Mouse (Mus musculus): ENCODE measurements around the gene Tsc22d1.

Tsc22d1 gene

GRCm38 (mm10) chr14:76432816-76433215, 18.1 kb downstream of the Tsc22d1 start:
- in situ Hi-C loops (cut with MboI; ENCODE audit: unreplicated experiment in 2 of 2) = no loop called here

- in situ Hi-C loops (cut with MboI; ENCODE audit: unreplicated experiment in 2 of 2) = no loop called here
Observed at GRCm38 (mm10) chr14:76442160-76442559, 27.4 kb downstream of the Tsc22d1 start.

DNA sequence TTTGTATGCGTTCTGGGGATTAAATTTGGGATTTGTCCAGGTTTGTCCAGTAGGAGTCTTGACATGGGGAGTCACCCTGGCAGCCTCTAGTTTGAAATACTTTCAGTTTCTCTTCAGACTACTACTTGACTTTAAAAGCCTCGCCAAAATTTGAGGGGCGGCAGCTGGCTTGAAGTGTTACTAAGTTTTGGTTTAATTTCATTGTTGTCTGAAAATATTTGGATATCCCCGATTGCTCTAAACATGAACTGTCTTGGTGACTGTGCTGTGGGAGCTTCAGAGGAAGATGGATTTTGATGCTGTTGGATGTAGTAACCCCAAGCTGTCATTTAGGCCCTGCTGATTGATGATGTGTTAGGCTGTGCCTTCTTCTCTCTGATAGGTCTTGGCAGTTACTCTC, 34.2 kb downstream of the Tsc22d1 start:
- in situ Hi-C loops (cut with MboI; ENCODE audit: unreplicated experiment in 2 of 2) = no loop called here

DNA sequence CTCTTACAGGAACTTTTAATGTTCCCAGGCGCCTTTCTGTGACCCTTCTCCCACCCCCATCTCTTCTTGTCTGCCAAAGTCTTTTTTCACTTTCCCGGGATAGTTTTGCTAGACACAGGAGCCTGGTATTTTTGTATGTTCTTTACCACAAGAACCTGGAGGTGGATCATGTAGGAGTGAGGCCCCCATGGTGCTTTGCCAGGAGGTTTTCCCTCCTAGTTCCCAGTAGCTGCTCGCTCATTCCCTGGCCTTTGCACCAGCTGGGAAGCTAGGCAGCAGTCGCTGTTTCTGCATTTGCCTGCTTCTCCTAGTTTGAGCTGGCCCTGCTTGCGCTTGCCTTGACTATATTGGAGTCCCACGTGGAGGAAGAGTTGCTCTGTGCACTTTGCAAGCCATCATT, 36.2 kb downstream of the Tsc22d1 start:
- in situ Hi-C loops (cut with MboI; ENCODE audit: unreplicated experiment in 2 of 2) = no loop called here

DNA sequence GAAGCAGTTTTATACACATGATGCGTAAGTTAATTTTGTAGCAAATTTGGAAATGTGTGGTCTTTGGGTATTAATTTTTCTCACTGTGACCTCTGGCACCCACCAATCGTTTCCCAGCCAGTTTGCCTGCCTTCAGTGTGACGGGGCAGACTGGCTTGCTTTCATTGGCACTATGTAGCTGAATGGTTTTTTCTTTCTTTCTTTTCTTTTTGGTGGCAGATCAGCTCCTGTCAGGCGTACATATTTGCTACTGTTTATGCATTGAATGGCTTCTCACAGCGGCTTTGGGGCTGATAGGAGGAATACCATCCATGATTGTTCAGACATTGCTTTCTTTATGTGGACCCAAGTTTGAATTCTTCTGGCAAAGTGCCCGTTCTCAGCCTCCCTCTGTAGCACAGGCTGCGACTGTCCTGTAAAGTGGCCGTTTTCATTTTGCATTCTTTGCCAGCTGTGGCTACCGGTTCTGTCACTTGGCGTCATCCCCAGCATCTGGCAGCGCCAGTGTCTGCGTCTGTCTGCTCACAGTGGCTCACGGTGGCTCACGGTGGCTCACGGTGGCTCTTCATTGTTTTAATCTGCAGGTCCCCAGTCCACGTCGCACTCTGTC, 38.1 kb downstream of the Tsc22d1 start:
- in situ Hi-C loops (cut with MboI; ENCODE audit: unreplicated experiment in 2 of 2) = no loop called here

- in situ Hi-C loops (cut with MboI; ENCODE audit: unreplicated experiment in 2 of 2) = no loop called here
Observed at GRCm38 (mm10) chr14:76454673-76455072, 39.9 kb downstream of the Tsc22d1 start.

GRCm38 (mm10) chr14:76455159-76455558, 40.4 kb downstream of the Tsc22d1 start:
- in situ Hi-C loops (cut with MboI; ENCODE audit: unreplicated experiment in 2 of 2) = no loop called here

GRCm38 (mm10) chr14:76457696-76458095, 42.9 kb downstream of the Tsc22d1 start:
- in situ Hi-C loops (cut with MboI; ENCODE audit: unreplicated experiment in 2 of 2) = no loop called here

DNA sequence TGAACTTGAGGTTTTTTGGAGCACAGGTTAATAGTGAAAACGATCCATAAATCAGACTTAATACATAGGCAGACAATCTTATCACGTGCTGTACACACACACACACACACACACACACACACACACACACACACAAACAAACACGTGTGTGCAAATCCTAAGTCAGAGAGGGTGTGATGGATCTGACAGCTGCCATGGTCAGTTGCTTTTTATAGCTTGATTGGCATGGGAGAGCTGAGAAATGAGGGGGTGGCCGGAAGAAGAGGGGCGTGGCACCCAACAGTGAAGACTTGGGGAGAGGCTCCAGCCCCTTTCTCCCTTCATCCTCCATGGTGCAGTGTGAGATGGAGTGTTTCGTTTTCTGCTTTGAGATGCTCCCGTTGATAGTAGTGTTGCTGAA, 45.4 kb downstream of the Tsc22d1 start:
- in situ Hi-C loops (cut with MboI; ENCODE audit: unreplicated experiment in 2 of 2) = no loop called here

- in situ Hi-C loops (cut with MboI; ENCODE audit: unreplicated experiment in 2 of 2) = no loop called here
Observed at GRCm38 (mm10) chr14:76461182-76461775, 46.5 kb downstream of the Tsc22d1 start.

DNA sequence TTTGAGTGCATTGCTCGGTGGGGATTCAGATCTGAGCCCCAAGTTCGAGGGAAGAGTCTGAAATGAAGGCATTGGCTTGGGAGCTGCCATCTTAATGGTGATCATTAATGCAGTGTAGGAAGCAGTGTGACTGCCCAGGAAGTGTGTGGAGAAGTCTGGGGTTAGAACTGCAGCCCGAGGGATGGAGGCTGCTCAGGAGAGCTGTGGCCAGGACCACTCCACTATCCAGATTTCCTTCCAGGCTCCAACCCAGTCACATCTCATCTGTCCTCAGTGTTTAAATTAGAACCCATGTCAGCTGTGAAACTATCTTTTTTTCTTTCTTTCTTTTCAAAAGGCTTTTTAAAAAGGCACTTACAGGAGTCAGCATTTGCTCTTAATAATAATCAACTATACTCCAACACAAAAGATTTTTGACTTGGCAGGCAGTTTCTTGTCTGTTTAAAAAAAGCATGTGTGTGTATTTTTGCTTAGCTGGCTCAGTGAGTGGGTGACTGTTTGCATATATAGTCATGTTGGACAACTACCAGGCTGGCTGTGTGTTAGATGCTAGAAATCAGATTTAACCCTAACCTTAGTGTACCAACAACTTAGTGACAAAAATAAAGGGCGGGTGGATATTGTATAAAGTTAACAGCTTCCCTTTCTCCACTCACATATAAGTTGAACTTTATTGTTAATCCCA, 48.8 kb downstream of the Tsc22d1 start:
- in situ Hi-C loops (cut with MboI; ENCODE audit: unreplicated experiment in 2 of 2) = no loop called here

GRCm38 (mm10) chr14:76464967-76465366, 50.2 kb downstream of the Tsc22d1 start:
- in situ Hi-C loops (cut with MboI; ENCODE audit: unreplicated experiment in 2 of 2) = no loop called here

DNA sequence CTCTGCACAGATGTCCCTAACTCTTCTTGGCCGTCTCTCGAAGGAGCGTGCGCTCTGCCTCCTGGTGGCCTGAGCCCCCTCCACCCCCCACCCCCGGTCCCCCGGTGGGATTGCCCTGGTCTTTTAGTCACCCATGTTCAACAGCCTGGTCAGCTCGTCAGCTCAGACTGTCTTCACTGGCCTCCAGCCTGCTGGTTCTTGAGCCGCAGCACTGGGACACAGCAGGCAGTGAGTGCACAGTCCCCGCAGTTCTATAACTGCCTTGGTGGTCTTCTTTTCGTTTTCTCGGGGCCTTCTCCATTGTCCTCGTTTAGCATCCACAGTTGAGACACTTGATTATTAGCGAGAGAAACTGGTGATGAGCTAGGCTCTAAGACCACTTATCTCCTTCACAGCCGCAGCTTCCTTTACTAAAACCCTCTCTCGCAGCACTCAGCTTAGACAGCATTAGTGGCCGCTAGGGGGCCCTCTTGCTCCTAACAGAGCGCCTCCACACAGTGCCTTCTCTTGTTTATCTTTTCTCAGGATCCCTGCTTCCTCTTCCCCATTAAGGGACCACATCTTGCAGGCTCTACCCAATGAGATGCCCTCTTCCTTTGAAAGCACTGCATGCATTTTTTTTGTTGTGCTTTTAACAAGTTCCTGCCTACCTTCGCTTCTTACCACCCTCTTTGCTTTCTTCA, 52.0 kb downstream of the Tsc22d1 start:
- in situ Hi-C loops (cut with MboI; ENCODE audit: unreplicated experiment in 2 of 2) = no loop called here

DNA sequence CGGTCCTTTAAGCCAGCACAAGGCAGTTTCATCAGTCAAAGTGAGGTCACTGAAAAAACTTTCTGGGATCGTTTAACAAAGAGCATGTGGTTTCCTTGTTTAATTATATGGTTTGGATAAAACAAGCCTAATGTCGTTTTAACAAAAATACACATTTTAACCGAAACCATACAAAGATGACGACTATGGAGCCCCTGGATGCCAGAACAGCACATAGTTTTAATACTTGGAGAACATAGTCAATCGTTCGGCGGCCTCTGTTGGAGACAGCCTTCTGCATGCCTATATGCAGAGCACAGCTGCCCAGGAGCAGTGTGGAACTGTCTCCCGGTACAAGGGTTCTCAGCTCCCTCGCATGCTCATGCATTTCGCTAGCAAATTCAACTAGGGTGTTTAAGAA, 53.2 kb downstream of the Tsc22d1 start:
- in situ Hi-C loops (cut with MboI; ENCODE audit: unreplicated experiment in 2 of 2) = no loop called here

- in situ Hi-C loops (cut with MboI; ENCODE audit: unreplicated experiment in 2 of 2) = loop anchor here (5.0 to 10.0 kb wide), 3 partner anchors 339 to 594 kb away; no protein-coding TSS in a partner anchor
Observed at GRCm38 (mm10) chr14:76471301-76471700, 56.5 kb downstream of the Tsc22d1 start.

DNA sequence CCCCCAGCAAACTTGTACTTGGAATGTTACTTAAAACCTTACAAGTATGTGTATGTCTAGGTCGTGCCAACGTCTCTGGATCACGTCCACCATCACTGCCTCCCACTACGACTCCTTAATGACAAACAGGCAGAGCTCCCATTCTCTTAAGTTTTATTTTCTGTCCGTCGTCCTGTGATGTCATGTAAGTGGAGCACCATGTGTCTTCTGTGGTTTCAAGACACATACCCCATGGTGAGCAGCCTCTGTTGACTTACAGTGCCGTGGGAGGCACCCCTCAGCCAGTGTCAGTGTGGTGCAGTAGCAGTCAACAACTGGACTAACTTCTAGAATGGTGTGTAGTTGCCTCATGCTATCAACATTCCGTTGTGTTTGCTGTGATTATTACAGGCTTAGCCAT, 57.7 kb downstream of the Tsc22d1 start:
- in situ Hi-C loops (cut with MboI; ENCODE audit: unreplicated experiment in 2 of 2) = loop anchor here (5.0 to 10.0 kb wide), 3 partner anchors 340 to 595 kb away; no protein-coding TSS in a partner anchor

- in situ Hi-C loops (cut with MboI; ENCODE audit: unreplicated experiment in 2 of 2) = loop anchor here (5.0 to 10.0 kb wide), 3 partner anchors 341 to 596 kb away; no protein-coding TSS in a partner anchor
Observed at GRCm38 (mm10) chr14:76473404-76473803, 58.6 kb downstream of the Tsc22d1 start.

DNA sequence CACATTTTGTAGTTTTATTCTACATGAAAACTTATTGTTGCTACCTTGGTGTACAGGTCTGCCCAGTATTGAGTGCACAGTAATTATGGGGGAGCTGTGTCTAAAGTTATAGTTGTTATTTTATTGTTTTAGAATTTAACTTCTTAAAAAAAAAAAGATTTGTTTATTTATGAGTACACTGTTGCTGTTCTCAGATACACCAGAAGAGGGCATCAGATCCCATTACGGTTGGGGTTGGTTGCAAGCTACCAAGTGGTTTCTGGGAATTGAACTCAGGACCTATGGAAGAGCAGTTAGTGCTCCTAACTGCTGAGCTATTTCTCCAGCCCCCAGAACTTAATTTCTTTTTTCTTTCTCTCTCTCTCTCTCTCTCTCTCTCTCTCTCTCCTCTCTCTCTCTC, 59.4 kb downstream of the Tsc22d1 start:
- in situ Hi-C loops (cut with MboI; ENCODE audit: unreplicated experiment in 2 of 2) = loop anchor here (5.0 to 10.0 kb wide), 3 partner anchors 342 to 597 kb away; no protein-coding TSS in a partner anchor

- in situ Hi-C loops (cut with MboI; ENCODE audit: unreplicated experiment in 2 of 2) = loop anchor here (5.0 to 25.0 kb wide), 5 partner anchors 352 to 1786 kb away; no protein-coding TSS in a partner anchor
Observed at GRCm38 (mm10) chr14:76476770-76477169, 62.0 kb downstream of the Tsc22d1 start.

- in situ Hi-C loops (cut with MboI; ENCODE audit: unreplicated experiment in 2 of 2) = loop anchor here (5.0 to 25.0 kb wide), 5 partner anchors 353 to 1784 kb away; no protein-coding TSS in a partner anchor
Observed at GRCm38 (mm10) chr14:76478076-76478475, 63.3 kb downstream of the Tsc22d1 start.

DNA sequence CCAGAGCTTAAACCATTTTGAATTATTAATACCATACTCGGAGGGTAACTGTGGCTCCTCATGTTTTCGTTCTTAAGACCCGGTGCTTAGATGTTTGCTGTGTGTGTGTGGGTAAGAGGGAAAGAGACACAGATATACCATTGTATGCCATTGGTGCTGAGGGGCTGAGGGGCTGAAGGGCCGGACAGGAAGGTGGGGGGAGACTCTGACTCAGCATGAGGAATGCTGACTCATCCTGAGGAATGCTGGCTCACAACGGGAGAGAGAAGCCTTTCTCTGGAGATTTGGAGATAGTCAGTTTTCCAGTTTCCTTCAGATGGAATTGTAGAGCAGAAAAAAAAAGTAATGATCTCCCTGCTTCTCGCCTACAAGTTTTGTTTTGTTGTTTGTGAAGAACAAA, 63.9 kb downstream of the Tsc22d1 start:
- in situ Hi-C loops (cut with MboI; ENCODE audit: unreplicated experiment in 2 of 2) = loop anchor here (5.0 to 25.0 kb wide), 5 partner anchors 354 to 1784 kb away; no protein-coding TSS in a partner anchor
